Mouse (Mus musculus): Measurements from ENCODE around the gene Gadl1. TPM values are rescaled to one million over a fixed set of nuclear protein-coding genes. Genes with fewer than 3 reads are reported as not detected.

Gene Gadl1
- polyA plus RNA-seq, 1 experiment = not detected

- DNase-seq (ENCODE audit: low read depth) = no peak
These were observed 28.7 kb downstream of the Gadl1 start for GRCm38 (mm10) chr9:115937915-115938314.

GRCm38 (mm10) chr9:115939420-115939819, 30.2 kb downstream of the Gadl1 start:
- DNase-seq (ENCODE audit: low read depth) = no peak

- no peak for DNase-seq (ENCODE audit: low read depth)
These were observed 31.9 kb downstream of the Gadl1 start for GRCm38 (mm10) chr9:115941171-115941570.

GRCm38 (mm10) chr9:115942486-115942885, 33.2 kb downstream of the Gadl1 start:
- no peak for DNase-seq (ENCODE audit: low read depth)

- no peak for DNase-seq (ENCODE audit: low read depth)
These were observed 33.7 kb downstream of the Gadl1 start for GRCm38 (mm10) chr9:115942989-115943388.

GRCm38 (mm10) chr9:115943577-115944320, 34.5 kb downstream of the Gadl1 start:
- no peak for DNase-seq (ENCODE audit: low read depth)

- no peak for DNase-seq (ENCODE audit: low read depth)
These were observed 55.8 kb downstream of the Gadl1 start for GRCm38 (mm10) chr9:115965056-115965455.

GRCm38 (mm10) chr9:115966116-115966515, 56.9 kb downstream of the Gadl1 start:
- DNase-seq (ENCODE audit: low read depth) = no peak

- no peak for DNase-seq (ENCODE audit: low read depth)
These were observed 57.5 kb downstream of the Gadl1 start for GRCm38 (mm10) chr9:115966746-115967145.

- no peak for DNase-seq (ENCODE audit: low read depth)
These were observed 58.4 kb downstream of the Gadl1 start for GRCm38 (mm10) chr9:115967638-115968037.

- no peak for DNase-seq (ENCODE audit: low read depth)
These were observed 67.6 kb downstream of the Gadl1 start for GRCm38 (mm10) chr9:115976901-115977300.

GRCm38 (mm10) chr9:115977598-115978240, 68.5 kb downstream of the Gadl1 start:
- DNase-seq (ENCODE audit: low read depth) = no peak

- DNase-seq (ENCODE audit: low read depth) = no peak
These were observed 69.2 kb downstream of the Gadl1 start for GRCm38 (mm10) chr9:115978478-115978877.

GRCm38 (mm10) chr9:115990661-115991060, 81.4 kb downstream of the Gadl1 start:
- no peak for DNase-seq (ENCODE audit: low read depth)

- DNase-seq (ENCODE audit: low read depth) = no peak
These were observed 85.5 kb downstream of the Gadl1 start for GRCm38 (mm10) chr9:115994772-115995171.

- DNase-seq (ENCODE audit: low read depth) = no peak
These were observed 86.8 kb downstream of the Gadl1 start for GRCm38 (mm10) chr9:115995856-115996560.

- no peak for DNase-seq (ENCODE audit: low read depth)
These were observed 89.1 kb downstream of the Gadl1 start for GRCm38 (mm10) chr9:115998383-115998782.

- no peak for DNase-seq (ENCODE audit: low read depth)
These were observed 90.2 kb downstream of the Gadl1 start for GRCm38 (mm10) chr9:115999361-115999990.

GRCm38 (mm10) chr9:116013911-116014310, 104.7 kb downstream of the Gadl1 start:
- no peak for DNase-seq (ENCODE audit: low read depth)

GRCm38 (mm10) chr9:116016221-116016620, 107.0 kb downstream of the Gadl1 start:
- no peak for DNase-seq (ENCODE audit: low read depth)

GRCm38 (mm10) chr9:116017091-116017490, 107.8 kb downstream of the Gadl1 start:
- no peak for DNase-seq (ENCODE audit: low read depth)

- no peak for DNase-seq (ENCODE audit: low read depth)
These were observed 109.3 kb downstream of the Gadl1 start for GRCm38 (mm10) chr9:116018586-116018985.
